Mouse (Mus musculus): ENCODE data around the gene Dennd2d.
A peak's percentile ranks its signal among the peaks of the same experiment; 100 is the strongest.

Dennd2d gene

GRCm38 (mm10) chr3:106482281-106483081 is at the start of gene Dennd2d:
Gene Dennd2d (plus strand): TSS chr3:106482405.
- peak; percentile 86 to 90 for DNase-seq

GRCm38 (mm10) chr3:106448571-106448970 is 33.6 kb upstream of the Dennd2d start:
- DNase-seq: peak; percentile 25 to 35

GRCm38 (mm10) chr3:106448995-106449394 is 33.2 kb upstream of the Dennd2d start:
- no peak for DNase-seq

GRCm38 (mm10) chr3:106449567-106449966 is 32.6 kb upstream of the Dennd2d start:
- peak; percentile 48 to 55 for DNase-seq

GRCm38 (mm10) chr3:106452616-106453015 is 29.6 kb upstream of the Dennd2d start:
- DNase-seq: peak; percentile 40 to 53

- no peak for DNase-seq
These were observed 24.8 kb upstream of the Dennd2d start for GRCm38 (mm10) chr3:106457298-106457869.

- DNase-seq: peak; percentile 55 to 57
These were observed 20.1 kb upstream of the Dennd2d start for GRCm38 (mm10) chr3:106462059-106462470.

GRCm38 (mm10) chr3:106462493-106462892 is 19.7 kb upstream of the Dennd2d start:
- no peak for DNase-seq

- peak in 1 of 2 experiments; percentile 14 for DNase-seq
These were observed 17.5 kb upstream of the Dennd2d start for GRCm38 (mm10) chr3:106464750-106465149.

GRCm38 (mm10) chr3:106474210-106474609 is 8.0 kb upstream of the Dennd2d start:
- peak in 1 of 2 experiments; percentile 45 for DNase-seq

GRCm38 (mm10) chr3:106476863-106477262 is 5.3 kb upstream of the Dennd2d start:
- no peak for DNase-seq

GRCm38 (mm10) chr3:106483297-106483696 is 1.1 kb downstream of the Dennd2d start:
- DNase-seq: peak in 1 of 2 experiments; percentile 27

GRCm38 (mm10) chr3:106483796-106484405 is 1.7 kb downstream of the Dennd2d start:
- DNase-seq: peak; percentile 20 to 23

GRCm38 (mm10) chr3:106484861-106485260 is 2.7 kb downstream of the Dennd2d start:
- DNase-seq: no peak

- peak; percentile 42 to 66 for DNase-seq
These were observed 3.6 kb downstream of the Dennd2d start for GRCm38 (mm10) chr3:106485810-106486209.

- DNase-seq: no peak
These were observed 5.3 kb downstream of the Dennd2d start for GRCm38 (mm10) chr3:106487551-106487950.

- DNase-seq: no peak
These were observed 8.0 kb downstream of the Dennd2d start for GRCm38 (mm10) chr3:106490239-106490638.

GRCm38 (mm10) chr3:106492723-106493122 is 10.5 kb downstream of the Dennd2d start:
- no peak for DNase-seq

GRCm38 (mm10) chr3:106493202-106493601 is 11.0 kb downstream of the Dennd2d start:
- no peak for DNase-seq

- no peak for DNase-seq
These were observed 11.7 kb downstream of the Dennd2d start for GRCm38 (mm10) chr3:106493882-106494281.

GRCm38 (mm10) chr3:106494417-106494950 is 12.3 kb downstream of the Dennd2d start:
- no peak for DNase-seq

GRCm38 (mm10) chr3:106495346-106496044 is 13.3 kb downstream of the Dennd2d start:
- DNase-seq: no peak
